Mouse (Mus musculus): ENCODE data around the gene Slc48a1.
A peak's percentile ranks its signal among the peaks of the same experiment; 100 is the strongest.

Slc48a1 gene

GRCm38 (mm10) chr15:97778311-97779098 is at the start of gene Slc48a1:
Gene Slc48a1 (plus strand): TSS chr15:97778520.
- no peak for DNase-seq

- DNase-seq = no peak
Observed at GRCm38 (mm10) chr15:97728804-97729203, 49.5 kb upstream of the Slc48a1 start.

- DNase-seq = no peak
Observed at GRCm38 (mm10) chr15:97730365-97730764, 48.0 kb upstream of the Slc48a1 start.

GRCm38 (mm10) chr15:97731111-97731510 is 47.2 kb upstream of the Slc48a1 start, which contains the start of gene Endou:
Gene Endou (minus strand): TSS chr15:97731339.
- no peak for DNase-seq

GRCm38 (mm10) chr15:97731988-97732387 is 46.3 kb upstream of the Slc48a1 start:
- DNase-seq = no peak

GRCm38 (mm10) chr15:97738923-97739322 is 39.4 kb upstream of the Slc48a1 start:
- no peak for DNase-seq

GRCm38 (mm10) chr15:97740283-97740732 is 38.0 kb upstream of the Slc48a1 start:
- no peak for DNase-seq

- DNase-seq = no peak
Observed at GRCm38 (mm10) chr15:97741662-97742061, 36.7 kb upstream of the Slc48a1 start.

- no peak for DNase-seq
Observed at GRCm38 (mm10) chr15:97742074-97742473, 36.2 kb upstream of the Slc48a1 start.

GRCm38 (mm10) chr15:97742600-97742999 is 35.7 kb upstream of the Slc48a1 start:
- no peak for DNase-seq

GRCm38 (mm10) chr15:97743210-97743609 is 35.1 kb upstream of the Slc48a1 start:
- no peak for DNase-seq

GRCm38 (mm10) chr15:97743961-97744525 is 34.3 kb upstream of the Slc48a1 start:
- no peak for DNase-seq

GRCm38 (mm10) chr15:97744930-97745329 is 33.4 kb upstream of the Slc48a1 start:
- DNase-seq = no peak

- DNase-seq = no peak
Observed at GRCm38 (mm10) chr15:97745331-97745730, 33.0 kb upstream of the Slc48a1 start.

GRCm38 (mm10) chr15:97746278-97746677 is 32.0 kb upstream of the Slc48a1 start:
- DNase-seq = no peak

- no peak for DNase-seq
Observed at GRCm38 (mm10) chr15:97746748-97747147, 31.6 kb upstream of the Slc48a1 start.

- DNase-seq = no peak
Observed at GRCm38 (mm10) chr15:97747486-97747885, 30.8 kb upstream of the Slc48a1 start.

GRCm38 (mm10) chr15:97748309-97748708 is 30.0 kb upstream of the Slc48a1 start:
- DNase-seq = no peak

GRCm38 (mm10) chr15:97748964-97749363 is 29.4 kb upstream of the Slc48a1 start:
- DNase-seq = no peak

GRCm38 (mm10) chr15:97749397-97749796 is 28.9 kb upstream of the Slc48a1 start:
- DNase-seq = no peak

- DNase-seq = no peak
Observed at GRCm38 (mm10) chr15:97749841-97750240, 28.5 kb upstream of the Slc48a1 start.

- peak; percentile 79 to 89 for DNase-seq
Observed at GRCm38 (mm10) chr15:97750697-97751096, 27.6 kb upstream of the Slc48a1 start.

- no peak for DNase-seq
Observed at GRCm38 (mm10) chr15:97751676-97752075, 26.6 kb upstream of the Slc48a1 start.

GRCm38 (mm10) chr15:97752491-97752890 is 25.8 kb upstream of the Slc48a1 start:
- DNase-seq = no peak
